Mouse (Mus musculus) megakaryocyte progenitor cell, adult 5-6 weeks (primary cell): Measurements from ENCODE around the gene Mex3d. TPM values are rescaled to one million over a fixed set of nuclear protein-coding genes. Genes with fewer than 3 reads are reported as not detected.
"Not testable (repeated sequence)": the region's sequence is repeated elsewhere in the genome, so short reads cannot be mapped to it uniquely, and the experiment has no call there.

Source experiments
- ATAC-seq: replicated peaks from 2 replicates; pipeline ENCODE4 v1.8.0; 2016; ENCODE audit warnings: mild to moderate bottlenecking, moderate TSS enrichment, inconsistent platforms; ENCODE audit not compliant: poor library complexity
- total RNA-seq, 2 experiments: library from RNA; stranded (forward) in 1 of 2; stranded (reverse) in 1 of 2; fragments of 157-497, 149-512 nt in 1 of 2; fragments of 200-1000 nt in 1 of 2; gene quantifications; 2 replicates each; pipeline versions ENCODE4 v1.2.3 to v1.2.4; 2015 to 2017

Gene Mex3d
- total RNA-seq, 2 experiments from 2014 or later, result 1.9 to 2.7 TPM

GRCm38 (mm10) chr10:80357336-80357735 lies 30.1 kb downstream of the Mex3d start:
- no peak for ATAC-seq

- no peak for ATAC-seq
Measured at GRCm38 (mm10) chr10:80356737-80357136, 30.7 kb downstream of the Mex3d start.

- no peak for ATAC-seq
Measured at GRCm38 (mm10) chr10:80356001-80356682, 31.3 kb downstream of the Mex3d start, which contains the start of gene Plk5. Gene Plk5, plus strand, starts transcription at chr10:80356459.

GRCm38 (mm10) chr10:80355431-80355830 lies 32.0 kb downstream of the Mex3d start:
- ATAC-seq, result no peak

- no peak for ATAC-seq
Measured at GRCm38 (mm10) chr10:80352727-80353126, 34.7 kb downstream of the Mex3d start.

- no peak for ATAC-seq
Measured at GRCm38 (mm10) chr10:80351896-80352295, 35.6 kb downstream of the Mex3d start.

GRCm38 (mm10) chr10:80350292-80350691 lies 37.2 kb downstream of the Mex3d start:
- peak; percentile 92 for ATAC-seq

- ATAC-seq, result no peak
Measured at GRCm38 (mm10) chr10:80348981-80349380, 38.5 kb downstream of the Mex3d start.

GRCm38 (mm10) chr10:80348244-80348781 lies 39.1 kb downstream of the Mex3d start, which contains the start of gene Adamtsl5:
Gene Adamtsl5, minus strand, starts transcription at chr10:80348412.
- ATAC-seq, result peak; percentile 36

- no peak for ATAC-seq
Measured at GRCm38 (mm10) chr10:80347514-80347967, 39.9 kb downstream of the Mex3d start.

GRCm38 (mm10) chr10:80345929-80346328 lies 41.5 kb downstream of the Mex3d start:
- not testable (repeated sequence) for ATAC-seq

- ATAC-seq, result no peak
Measured at GRCm38 (mm10) chr10:80345122-80345521, 42.3 kb downstream of the Mex3d start.

GRCm38 (mm10) chr10:80344131-80344661 lies 43.3 kb downstream of the Mex3d start:
- ATAC-seq, result peak; percentile 47

GRCm38 (mm10) chr10:80343425-80343895 lies 44.0 kb downstream of the Mex3d start:
- ATAC-seq, result no peak

- peak; percentile 27 for ATAC-seq
Measured at GRCm38 (mm10) chr10:80342749-80343424, 44.6 kb downstream of the Mex3d start.

GRCm38 (mm10) chr10:80342305-80342748 lies 45.1 kb downstream of the Mex3d start:
- ATAC-seq, result no peak

- no peak for ATAC-seq
Measured at GRCm38 (mm10) chr10:80341491-80342304, 45.8 kb downstream of the Mex3d start.

- ATAC-seq, result no peak
Measured at GRCm38 (mm10) chr10:80341026-80341425, 46.4 kb downstream of the Mex3d start.

- peak; percentile 23; the same call in 1 of the 2 replicates for ATAC-seq
Measured at GRCm38 (mm10) chr10:80339941-80340750, 47.3 kb downstream of the Mex3d start.

- ATAC-seq, result no peak
Measured at GRCm38 (mm10) chr10:80336263-80336662, 51.2 kb downstream of the Mex3d start.
